Mouse (Mus musculus) MEL (cell line): ENCODE measurements around the gene Rps16. TPM values are rescaled to one million over a fixed set of nuclear protein-coding genes. Genes with fewer than 3 reads are reported as not detected.

Experiments used
- DNase-seq: peaks from one replicate; pipeline ENCODE4 v3.0.0; 2011; ENCODE audit warnings: low read depth, low spot score
- H3K27ac ChIP-seq: 2 replicates; pipeline ENCODE4 v1.5.1; 2012; ENCODE audit warnings: low read depth, mild to moderate bottlenecking, control low read depth, low read length, moderate library complexity; ENCODE audit not compliant: control insufficient read depth
- H3K27me3 ChIP-seq, 2 experiments: fragments of 150-350 bp in 1 of 2; sonication (generic) in 1 of 2; 2 replicates each; pipeline ENCODE4 v1.6.1; 2012; ENCODE audit warnings: low read length in 2 of 2, mild to moderate bottlenecking in 2 of 2, improper control_type of control experiment in 1 of 2, moderate library complexity in 1 of 2; ENCODE audit not compliant: insufficient read depth in 2 of 2, control insufficient read depth in 1 of 2
- H3K36me3 ChIP-seq, 2 experiments: 2 replicates each; pipeline ENCODE4 v1.6.1; 2012 to 2014; ENCODE audit warnings: low read length in 2 of 2, improper control_type of control experiment in 1 of 2, inconsistent platforms in 1 of 2, mild to moderate bottlenecking in 1 of 2; ENCODE audit not compliant: insufficient read depth in 2 of 2, control insufficient read depth in 1 of 2
- H3K4me1 ChIP-seq, 2 experiments: fragments of 150-350 bp in 1 of 2; sonication (generic) in 1 of 2; 2 replicates each; pipeline ENCODE4 v1.6.1; 2012; ENCODE audit warnings: low read length in 2 of 2, improper control_type of control experiment in 1 of 2, mild to moderate bottlenecking in 1 of 2; ENCODE audit not compliant: insufficient read depth in 2 of 2, control insufficient read depth in 1 of 2
- H3K4me3 ChIP-seq, 2 experiments: fragments of 150-350 bp in 1 of 2; sonication (generic) in 1 of 2; 2 replicates each; pipeline ENCODE4 v1.5.1; 2012; ENCODE audit warnings: low read depth in 2 of 2, low read length in 2 of 2, mild to moderate bottlenecking in 2 of 2, moderate library complexity in 2 of 2, control low read depth in 1 of 2, improper control_type of control experiment in 1 of 2; ENCODE audit not compliant: control insufficient read depth in 1 of 2, insufficient read depth in 1 of 2
- H3K79me2 ChIP-seq: 2 replicates; pipeline ENCODE4 v1.6.1; 2012; ENCODE audit warnings: mild to moderate bottlenecking, low read length, moderate library complexity; ENCODE audit not compliant: control insufficient read depth, poor library complexity, insufficient read depth
- H3K9ac ChIP-seq: 2 replicates; pipeline ENCODE4 v1.6.1; 2012; ENCODE audit warnings: low read depth, mild to moderate bottlenecking, control low read depth, low read length, moderate library complexity; ENCODE audit not compliant: control insufficient read depth, poor library complexity, severe bottlenecking
- H3K9me3 ChIP-seq: fragments of 150-350 bp; sonication (generic); replicated peaks from 2 replicates; pipeline ENCODE4 v1.6.1; 2012; ENCODE audit warnings: mild to moderate bottlenecking, low read length, improper control_type of control experiment, moderate library complexity; ENCODE audit not compliant: insufficient read depth
- BHLHE40 ChIP-seq: IDR thresholded peaks from 2 replicates; pipeline ENCODE4 v1.6.1; 2012; ENCODE audit warnings: low read depth, mild to moderate bottlenecking, inconsistent platforms, low read length, improper control_type of control experiment, borderline replicate concordance
- CHD1 ChIP-seq: IDR thresholded peaks from 2 replicates; pipeline ENCODE4 v1.6.1; 2012; ENCODE audit warnings: low read depth, mild to moderate bottlenecking, inconsistent platforms, low read length, improper control_type of control experiment
- CHD2 ChIP-seq: IDR thresholded peaks from 2 replicates; pipeline ENCODE4 v1.6.1; 2011; ENCODE audit warnings: low read length, improper control_type of control experiment
- CTCF ChIP-seq, 3 experiments: IDR thresholded peaks in 2 of 3; conservative IDR thresholded peaks in 1 of 3; 2 replicates each; pipeline ENCODE4 v1.5.1; 2011 to 2012; ENCODE audit warnings: low read length in 3 of 3, low read depth in 2 of 3, mild to moderate bottlenecking in 2 of 3, improper control_type of control experiment in 1 of 3, inconsistent platforms in 1 of 3, mixed read lengths in 1 of 3, moderate library complexity in 1 of 3; ENCODE audit not compliant: control insufficient read depth in 1 of 3, insufficient read depth in 1 of 3, poor library complexity in 1 of 3, severe bottlenecking in 1 of 3
- E2F4 ChIP-seq: IDR thresholded peaks from 2 replicates; pipeline ENCODE4 v1.6.1; 2011; ENCODE audit warnings: low read depth, low read length, improper control_type of control experiment, borderline replicate concordance
- ELF1 ChIP-seq: IDR thresholded peaks from 2 replicates; pipeline ENCODE4 v1.6.1; 2014; ENCODE audit warnings: low read depth, mild to moderate bottlenecking, inconsistent platforms, low read length, improper control_type of control experiment, moderate library complexity
- EP300 ChIP-seq, 2 experiments: IDR thresholded peaks; 2 replicates each; pipeline ENCODE4 v1.6.1; 2011; ENCODE audit warnings: improper control_type of control experiment in 2 of 2, low read length in 2 of 2, low read depth in 1 of 2, mild to moderate bottlenecking in 1 of 2
- GABPA ChIP-seq: IDR thresholded peaks from 2 replicates; pipeline ENCODE4 v1.6.1; 2012; ENCODE audit warnings: low read depth, mild to moderate bottlenecking, inconsistent platforms, low read length, improper control_type of control experiment, moderate library complexity
- GATA1 ChIP-seq: IDR thresholded peaks from 2 replicates; pipeline ENCODE4 v1.6.1; 2011; ENCODE audit warnings: low read depth, low read length, improper control_type of control experiment
- HCFC1 ChIP-seq: IDR thresholded peaks from 2 replicates; pipeline ENCODE4 v1.6.1; 2012; ENCODE audit warnings: low read depth, mild to moderate bottlenecking, inconsistent platforms, low read length, improper control_type of control experiment, moderate library complexity
- JUND ChIP-seq: IDR thresholded peaks from 2 replicates; pipeline ENCODE4 v1.6.1; 2011; ENCODE audit warnings: low read depth, mild to moderate bottlenecking, improper control_type of control experiment, low read length
- KAT2A ChIP-seq: conservative IDR thresholded peaks from 2 replicates; pipeline ENCODE4 v1.6.1; 2012; ENCODE audit warnings: low read depth, low read length, improper control_type of control experiment, inconsistent platforms
- MAFK ChIP-seq: IDR thresholded peaks from 2 replicates; pipeline ENCODE4 v1.6.1; 2011; ENCODE audit warnings: low read depth, mild to moderate bottlenecking, low read length, improper control_type of control experiment, borderline replicate concordance
- MAX ChIP-seq: IDR thresholded peaks from 2 replicates; pipeline ENCODE4 v1.6.1; 2011; ENCODE audit warnings: low read length, improper control_type of control experiment
- MAZ ChIP-seq: IDR thresholded peaks from 2 replicates; pipeline ENCODE4 v1.6.1; 2012; ENCODE audit warnings: low read depth, mild to moderate bottlenecking, inconsistent platforms, low read length, improper control_type of control experiment
- MEF2A ChIP-seq: IDR thresholded peaks from 2 replicates; pipeline ENCODE4 v1.6.1; 2014; ENCODE audit warnings: low read depth, mild to moderate bottlenecking, inconsistent platforms, low read length, improper control_type of control experiment; ENCODE audit not compliant: poor library complexity, insufficient replicate concordance, severe bottlenecking; ENCODE audit errors: extremely low read depth
- MXI1 ChIP-seq: IDR thresholded peaks from 2 replicates; pipeline ENCODE4 v1.6.1; 2011; ENCODE audit warnings: mild to moderate bottlenecking, low read depth, low read length, improper control_type of control experiment
- MYB ChIP-seq: IDR thresholded peaks from 2 replicates; pipeline ENCODE4 v1.6.1; 2011; ENCODE audit warnings: mild to moderate bottlenecking, low read depth, low read length, improper control_type of control experiment
- MYC ChIP-seq: IDR thresholded peaks from 2 replicates; pipeline ENCODE4 v1.6.1; 2011; ENCODE audit warnings: low read depth, mild to moderate bottlenecking, low read length, improper control_type of control experiment, moderate library complexity
- NRF1 ChIP-seq: IDR thresholded peaks from 2 replicates; pipeline ENCODE4 v1.6.1; 2014; ENCODE audit warnings: low read depth, mild to moderate bottlenecking, inconsistent platforms, low read length, improper control_type of control experiment, moderate library complexity; ENCODE audit not compliant: poor library complexity, insufficient read depth, severe bottlenecking
- POLR2A ChIP-seq, 2 experiments: IDR thresholded peaks; 2 replicates each; pipeline ENCODE4 v1.6.1; 2011 to 2012; ENCODE audit warnings: low read length in 2 of 2, mild to moderate bottlenecking in 2 of 2, control low read depth in 1 of 2, improper control_type of control experiment in 1 of 2, low read depth in 1 of 2, moderate library complexity in 1 of 2; ENCODE audit not compliant: control insufficient read depth in 1 of 2, insufficient read depth in 1 of 2, poor library complexity in 1 of 2
- POLR2AphosphoS2 ChIP-seq: IDR thresholded peaks from 2 replicates; pipeline ENCODE4 v1.6.1; 2011; ENCODE audit warnings: low read length, improper control_type of control experiment
- POLR2AphosphoS5 ChIP-seq: IDR thresholded peaks from 2 replicates; pipeline ENCODE4 v1.6.1; 2012; ENCODE audit warnings: low read depth, borderline replicate concordance, mild to moderate bottlenecking, inconsistent platforms, low read length, moderate library complexity, mixed read lengths
- RAD21 ChIP-seq: IDR thresholded peaks from 2 replicates; pipeline ENCODE4 v1.6.1; 2011; ENCODE audit warnings: mild to moderate bottlenecking, low read depth, low read length, improper control_type of control experiment
- RCOR1 ChIP-seq: IDR thresholded peaks from 2 replicates; pipeline ENCODE4 v1.6.1; 2012; ENCODE audit warnings: low read depth, mild to moderate bottlenecking, inconsistent platforms, low read length, improper control_type of control experiment
- SIN3A ChIP-seq: IDR thresholded peaks from 2 replicates; pipeline ENCODE4 v1.6.1; 2012; ENCODE audit warnings: low read length, improper control_type of control experiment, inconsistent platforms
- SMC3 ChIP-seq: IDR thresholded peaks from 2 replicates; pipeline ENCODE4 v1.6.1; 2011; ENCODE audit warnings: low read depth, low read length, improper control_type of control experiment
- TBP ChIP-seq: IDR thresholded peaks from 2 replicates; pipeline ENCODE4 v1.8.0; 2011; ENCODE audit warnings: low read depth, low read length, improper control_type of control experiment
- TCF12 ChIP-seq: IDR thresholded peaks from 2 replicates; pipeline ENCODE4 v1.6.1; 2014; ENCODE audit warnings: low read depth, mild to moderate bottlenecking, inconsistent platforms, low read length, improper control_type of control experiment, moderate library complexity
- UBTF ChIP-seq: IDR thresholded peaks from 2 replicates; pipeline ENCODE4 v1.6.1; 2012; ENCODE audit warnings: low read depth, mild to moderate bottlenecking, inconsistent platforms, low read length, improper control_type of control experiment, moderate library complexity, borderline replicate concordance; ENCODE audit not compliant: insufficient read depth
- USF1 ChIP-seq: IDR thresholded peaks from 2 replicates; pipeline ENCODE4 v1.6.1; 2014; ENCODE audit warnings: low read depth, mild to moderate bottlenecking, inconsistent platforms, low read length, improper control_type of control experiment, moderate library complexity
- USF2 ChIP-seq, 2 experiments: IDR thresholded peaks; 2 replicates each; pipeline ENCODE4 v1.6.1; 2011 to 2012; ENCODE audit warnings: improper control_type of control experiment in 2 of 2, low read length in 2 of 2, borderline replicate concordance in 1 of 2, inconsistent platforms in 1 of 2, low read depth in 1 of 2, mild to moderate bottlenecking in 1 of 2; ENCODE audit not compliant: insufficient read depth in 1 of 2
- ZKSCAN1 ChIP-seq: IDR thresholded peaks from 2 replicates; pipeline ENCODE4 v1.6.1; 2012; ENCODE audit warnings: low read depth, mild to moderate bottlenecking, inconsistent platforms, low read length, improper control_type of control experiment, moderate library complexity
- ZMIZ1 ChIP-seq: IDR thresholded peaks from 2 replicates; pipeline ENCODE4 v1.6.1; 2012; ENCODE audit warnings: low read depth, mild to moderate bottlenecking, inconsistent platforms, low read length, improper control_type of control experiment, moderate library complexity
- ZNF384 ChIP-seq: IDR thresholded peaks from 2 replicates; pipeline ENCODE4 v1.6.1; 2012; ENCODE audit warnings: low read depth, mild to moderate bottlenecking, inconsistent platforms, low read length, improper control_type of control experiment
- polyA plus RNA-seq, 2 experiments: library from polyadenylated mRNA; stranded (reverse) in 1 of 2; unstranded in 1 of 2; fragments of >175 nt in 1 of 2; fragments of >200 nt in 1 of 2; gene quantifications; 2 replicates each; pipeline versions ENCODE4 v1.2.1 to v1.2.4; 2012; ENCODE audit warnings: low replicate concordance in 2 of 2, low read depth in 1 of 2; ENCODE audit not compliant: insufficient read length in 2 of 2, insufficient read depth in 1 of 2, missing spikeins in 1 of 2
- total RNA-seq: library from RNA; depleted of rRNA; stranded (reverse); fragments of 300-350 nt; gene quantifications from 2 replicates; pipeline ENCODE4 v1.2.3, GENCODE M21; 2012

Rps16 gene
- total and polyA plus RNA-seq, 3 experiments = 1,661 to 2,343 (median 1,740) TPM

DNA sequence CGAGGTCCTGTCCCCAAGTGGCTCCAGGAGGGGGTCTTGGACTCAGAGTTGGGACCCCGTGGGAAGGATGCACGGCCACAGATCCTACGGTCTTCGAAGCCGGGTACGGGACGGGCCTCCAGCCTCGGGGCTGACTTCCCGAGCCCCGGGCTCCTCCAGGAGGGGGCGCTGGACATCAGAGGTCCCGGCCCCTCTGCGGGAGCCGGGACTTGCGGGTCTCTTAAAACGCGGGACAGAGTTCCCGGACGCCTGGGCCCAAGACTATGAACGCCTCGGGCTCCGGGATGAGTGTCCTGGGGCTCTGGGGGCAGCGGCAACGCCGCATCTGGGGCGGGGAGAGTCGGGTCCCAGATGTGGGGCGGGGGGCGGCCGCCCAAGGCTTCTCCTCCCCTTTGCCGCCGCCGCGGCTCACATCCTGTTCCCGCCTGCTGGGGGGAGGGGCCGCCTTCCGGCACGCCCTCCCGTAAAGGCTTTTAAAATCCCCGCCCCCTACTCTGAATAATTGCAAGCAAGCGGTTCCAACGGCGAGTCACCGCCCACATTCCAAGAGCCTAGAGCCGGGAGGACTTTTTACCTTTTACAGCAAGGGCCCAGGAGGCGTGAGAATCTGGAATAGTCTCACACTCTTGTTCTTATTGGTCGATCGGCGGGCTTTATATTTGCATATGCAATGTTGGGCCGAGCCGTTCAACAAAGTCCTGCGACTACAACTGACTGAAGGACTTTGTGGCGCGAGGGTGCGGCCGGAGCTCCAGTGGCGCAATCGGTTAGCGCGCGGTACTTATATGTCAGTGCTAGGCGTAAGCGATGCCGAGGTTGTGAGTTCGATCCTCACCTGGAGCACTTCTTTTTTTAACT, 22.0 kb downstream of the Rps16 start, which contains the start of gene Plekhg2:
Gene Plekhg2 (minus strand): TSS at position 349 of the 858 bp plus-strand sequence.
- peaks cover 0 to 10% of the 10 kb centered on the region in 2 experiments; a peak in 2 of 4 replicates for H3K4me1 ChIP-seq
- peaks cover 2% of the 10 kb centered on the region; the same call in 1 of the 2 replicates for H3K79me2 ChIP-seq
- H3K36me3 ChIP-seq = peaks cover 0 to 7% of the 10 kb centered on the region in 2 experiments; a peak in 2 of 4 replicates
- TF ChIP-seq POLR2AphosphoS5 = no peak
- peak; percentile 56 to 63; a peak in 1 of 4 replicates for TF ChIP-seq POLR2A (IDR thresholded peaks at IDR 0.05; ENCODE audit: control insufficient read depth in 1 of 2, insufficient read depth in 1 of 2, low read depth in 1 of 2, low read length in 2 of 2, poor library complexity in 1 of 2)
- TF ChIP-seq CHD1 = no peak
- peak; percentile 65 for TF ChIP-seq HCFC1
- no peak for TF ChIP-seq RCOR1
- TF ChIP-seq RAD21 = peak; percentile 19
- TF ChIP-seq BHLHE40 = no peak
- TF ChIP-seq CHD2 = no peak
- no peak for TF ChIP-seq TCF12
- no peak; the same call in 1 of the 2 replicates for TF ChIP-seq MAX
- TF ChIP-seq ZMIZ1 = no peak; the same call in 1 of the 2 replicates
- peak; percentile 43 for TF ChIP-seq ELF1
- TF ChIP-seq SIN3A = peak; percentile 56
- TF ChIP-seq POLR2AphosphoS2 = no peak
- TF ChIP-seq USF1 = no peak
- no peak for TF ChIP-seq ZKSCAN1
- TF ChIP-seq ZNF384 = no peak
- TF ChIP-seq GABPA = no peak
- TF ChIP-seq MYC = no peak
- no peak for TF ChIP-seq EP300 (IDR thresholded peaks at IDR 0.05; ENCODE audit: low read depth in 1 of 2, low read length in 2 of 2)
- TF ChIP-seq USF2 (IDR thresholded peaks at IDR 0.05; ENCODE audit: borderline replicate concordance in 1 of 2, insufficient read depth in 1 of 2, low read depth in 1 of 2, low read length in 2 of 2) = no peak
- TF ChIP-seq MAZ = peak; percentile 81; the same call in 1 of the 2 replicates
- TF ChIP-seq JUND = no peak
- no peak for TF ChIP-seq NRF1
- no peak for TF ChIP-seq MYB
- peak; percentile 80; the same call in 1 of the 2 replicates for TF ChIP-seq E2F4
- TF ChIP-seq KAT2A = no peak; the same call in 1 of the 2 replicates
- 0 out of 2 replicates have a peak, but pooled peaks have one; percentile 67 for TF ChIP-seq UBTF
- no peak for TF ChIP-seq MEF2A
- peak; percentile 51 for TF ChIP-seq SMC3
- no peak for TF ChIP-seq GATA1
- peak; percentile 98 for TF ChIP-seq MAFK
- peak; percentile 52 for TF ChIP-seq MXI1
- TF ChIP-seq CTCF (IDR thresholded peaks at IDR 0.05 in 2 of 3, conservative IDR thresholded peaks at IDR 0.05 in 1 of 3; ENCODE audit: control insufficient read depth in 1 of 3, insufficient read depth in 1 of 3, low read depth in 2 of 3, low read length in 3 of 3, poor library complexity in 1 of 3, severe bottlenecking in 1 of 3) = peak; percentile 52 to 85 (median 68); a peak in 5 of 6 replicates
- TF ChIP-seq TBP = peak; percentile 100

More for the DNA sequence above, 22.0 kb downstream of the Rps16 start, which contains the start of gene Plekhg2:
- peak within 1 kb of the TSS; percentile 63 for H3K27ac ChIP-seq
- H3K9ac ChIP-seq = peak within 1 kb of the TSS; percentile 88
- no peaks in the 10 kb centered on the region for H3K9me3 ChIP-seq
- no peaks in the 10 kb centered on the region for H3K27me3 ChIP-seq
- peak within 1 kb of the TSS; percentile 62 to 79 for H3K4me3 ChIP-seq
- peak; percentile 99 for DNase-seq
